Mouse (Mus musculus): ENCODE measurements around the gene Tmem266. TPM values are rescaled to one million over a fixed set of nuclear protein-coding genes. Genes with fewer than 3 reads are reported as not detected.

Gene Tmem266
- polyA plus RNA-seq, 1 experiment from 2014 or later = not detected

DNA sequence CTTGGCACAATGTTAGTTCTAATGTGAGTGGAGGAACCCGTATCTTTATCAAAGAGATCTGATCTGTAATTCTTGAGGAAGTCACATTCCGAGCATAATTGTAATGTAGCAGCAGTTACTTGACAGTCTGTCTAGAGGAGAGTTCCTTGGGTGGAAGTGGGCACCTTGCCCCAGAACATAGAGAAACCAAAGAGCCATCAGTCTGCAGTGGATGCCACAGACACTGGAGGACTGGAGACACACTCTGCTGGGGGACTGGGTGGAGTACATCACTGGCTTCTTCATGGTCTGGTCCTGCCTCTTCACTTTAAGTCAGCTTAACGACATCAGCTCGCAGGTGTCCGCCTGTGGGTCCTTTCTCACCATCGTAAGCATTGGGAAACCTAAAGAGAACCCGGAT is 17.5 kb downstream of the Tmem266 start:
- Histone ChIP-seq H3K9me3 (replicated peaks) (no peaks in the 10 kb centered on the region), H3K4me1 (no peaks in the 10 kb centered on the region), H3K27me3 (replicated peaks) (0 out of 2 replicates have a peak, but pooled peaks cover 4% of the 10 kb centered on the region), H3K4me2 (no peak overlapping the region), H3K9ac (no peak overlapping the region), H3K4me3 (no peak overlapping the region), H3K36me3 (no peaks in the 10 kb centered on the region), H3K27ac (no peak overlapping the region)
- no peak for ATAC-seq
- WGBS (ENCODE audit: insufficient replicate concordance) = 69% methylated on average over 7 of the region's 7 CpGs

DNA sequence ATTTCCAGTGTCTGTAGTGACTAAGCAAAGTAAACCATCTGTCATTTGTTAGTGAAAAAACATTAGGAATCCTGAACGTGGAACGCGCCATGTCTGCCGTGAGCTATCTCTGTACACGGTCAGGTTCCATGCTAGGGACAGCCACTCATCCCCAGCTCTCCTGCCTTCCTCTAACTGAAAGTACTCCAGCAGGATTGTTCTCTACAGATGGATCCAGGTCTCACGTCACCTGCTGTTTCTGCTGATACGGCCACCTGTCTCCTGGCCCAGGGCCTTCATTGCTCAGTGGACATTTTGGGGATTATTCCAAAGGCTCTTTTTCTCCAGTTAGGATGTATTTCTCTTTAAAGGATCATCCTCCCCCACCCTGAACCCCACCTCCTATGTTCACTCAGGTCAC is 18.6 kb downstream of the Tmem266 start:
- WGBS (ENCODE audit: insufficient replicate concordance) = 81% methylated on average over 7 of the region's 7 CpGs
- 0 out of 2 replicates have a peak, but pooled peaks cover 4% of the 10 kb centered on the region for H3K27me3 ChIP-seq (replicated peaks)

DNA sequence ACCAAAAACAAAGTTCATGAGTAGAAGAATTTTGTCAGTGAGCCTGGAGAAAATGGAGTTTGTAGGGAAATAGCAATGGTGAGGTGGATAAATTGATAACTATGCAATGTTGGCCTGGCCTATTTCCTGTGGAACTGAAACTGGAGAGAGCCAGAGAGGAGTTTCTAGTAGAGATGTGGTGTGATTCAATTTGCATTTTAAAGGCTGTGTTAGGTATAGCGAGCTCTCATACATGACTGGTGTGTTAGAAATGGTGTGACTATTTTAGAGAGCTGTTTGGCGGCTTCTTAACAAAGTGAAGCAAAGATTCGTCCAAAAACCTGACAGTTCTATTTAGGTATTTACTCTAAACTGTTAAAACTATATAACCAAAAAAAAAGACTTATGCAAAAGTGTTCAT is 22.0 kb downstream of the Tmem266 start:
- Histone ChIP-seq H3K27ac (no peak overlapping the region), H3K4me1 (no peaks in the 10 kb centered on the region), H3K36me3 (no peaks in the 10 kb centered on the region), H3K27me3 (replicated peaks) (no peaks in the 10 kb centered on the region), H3K9me3 (replicated peaks) (no peaks in the 10 kb centered on the region), H3K9ac (no peak overlapping the region), H3K4me3 (no peak overlapping the region), H3K4me2 (no peak overlapping the region)
- WGBS (ENCODE audit: insufficient replicate concordance) = 65% methylated on average over 3 of the region's 3 CpGs
- ATAC-seq = no peak

More for the DNA sequence above, 18.6 kb downstream of the Tmem266 start:
- Histone ChIP-seq H3K9me3 (replicated peaks) (no peaks in the 10 kb centered on the region), H3K4me1 (no peaks in the 10 kb centered on the region), H3K4me3 (no peak overlapping the region), H3K4me2 (no peak overlapping the region), H3K27ac (no peak overlapping the region), H3K9ac (no peak overlapping the region), H3K36me3 (no peaks in the 10 kb centered on the region)
- ATAC-seq = no peak

DNA sequence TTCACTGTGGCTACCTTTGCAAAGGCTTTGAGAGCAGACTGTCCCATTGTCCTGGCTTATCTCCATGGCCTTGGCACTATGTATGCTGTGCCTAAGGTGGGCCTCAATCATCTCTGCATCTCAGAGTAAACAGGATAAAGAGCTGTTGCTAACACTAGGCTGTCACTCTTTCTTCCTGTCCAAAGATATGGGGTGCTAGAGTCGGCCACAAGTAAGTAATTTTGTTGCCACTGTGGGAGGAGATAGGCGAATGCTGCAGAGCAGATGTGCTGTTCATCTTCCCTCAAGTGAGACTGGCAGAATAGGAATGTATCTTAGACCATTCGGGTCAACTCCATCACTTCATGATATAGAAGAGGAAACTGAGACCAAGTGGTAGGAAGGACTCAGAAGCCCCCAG is 28.0 kb downstream of the Tmem266 start:
- no peak for ATAC-seq
- WGBS (ENCODE audit: insufficient replicate concordance) = 49% methylated on average over 3 of the region's 3 CpGs
- Histone ChIP-seq H3K9me3 (replicated peaks) (no peaks in the 10 kb centered on the region), H3K27me3 (replicated peaks) (no peaks in the 10 kb centered on the region), H3K4me1 (no peaks in the 10 kb centered on the region), H3K27ac (no peak overlapping the region), H3K9ac (no peak overlapping the region), H3K36me3 (no peaks in the 10 kb centered on the region), H3K4me3 (no peak overlapping the region), H3K4me2 (no peak overlapping the region)

DNA sequence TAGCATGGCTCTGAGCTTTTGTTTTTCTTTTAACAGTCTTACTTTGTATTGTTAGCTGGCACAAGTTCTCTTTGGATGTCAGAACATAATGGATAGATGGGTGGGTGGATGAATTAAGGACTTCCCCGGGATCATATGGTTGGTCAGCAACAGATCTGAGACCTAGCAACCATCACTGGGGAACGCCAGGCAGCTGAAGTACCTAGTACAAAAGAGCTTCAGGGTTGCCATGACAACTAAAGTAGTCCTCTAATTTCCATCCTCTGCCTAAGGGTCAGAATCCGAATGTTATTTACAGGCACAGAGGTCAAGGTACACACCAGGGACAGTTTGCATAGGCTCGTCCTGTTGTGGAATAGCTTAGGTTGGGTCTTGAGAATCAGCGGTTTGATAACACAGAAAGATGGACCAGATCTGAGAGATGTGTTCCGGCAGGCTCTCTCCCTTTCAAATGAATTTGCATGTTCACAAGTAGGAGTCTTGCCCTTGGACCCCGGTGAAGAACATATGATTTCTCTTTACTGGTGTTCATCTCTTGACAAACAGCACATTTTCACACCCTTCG is 28.6 kb downstream of the Tmem266 start:
- no peak overlapping the region for H3K4me2 ChIP-seq
- H3K9me3 ChIP-seq (replicated peaks) = no peaks in the 10 kb centered on the region
- H3K27me3 ChIP-seq (replicated peaks) = no peaks in the 10 kb centered on the region
- H3K4me3 ChIP-seq = no peak overlapping the region
- no peak for ATAC-seq
- no peak overlapping the region for H3K9ac ChIP-seq
- H3K27ac ChIP-seq = no peak overlapping the region
- 55% methylated on average over 8 of the region's 8 CpGs for WGBS (ENCODE audit: insufficient replicate concordance)
- no peaks in the 10 kb centered on the region for H3K36me3 ChIP-seq
- no peaks in the 10 kb centered on the region for H3K4me1 ChIP-seq

DNA sequence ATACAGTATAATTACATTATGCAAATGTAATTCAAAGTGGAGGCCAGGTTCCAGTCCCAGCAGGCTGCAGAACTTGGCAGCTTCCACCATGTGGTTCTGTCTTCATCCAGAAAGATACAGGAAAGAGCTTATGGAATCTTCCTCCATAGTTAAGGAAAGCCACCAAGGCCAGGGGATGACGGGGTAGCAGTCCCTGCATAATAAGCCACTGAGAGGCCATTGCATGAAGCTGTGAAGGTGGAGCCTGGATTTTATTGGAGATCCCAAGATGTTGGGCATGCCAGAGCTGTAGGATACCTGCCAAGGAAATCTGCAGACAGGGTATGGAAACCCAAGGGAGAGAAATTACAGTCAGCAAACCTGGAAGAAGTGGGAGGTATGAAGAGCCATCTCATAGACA is 30.5 kb downstream of the Tmem266 start:
- H3K4me2 ChIP-seq = no peak overlapping the region
- WGBS (ENCODE audit: insufficient replicate concordance) = 44% methylated on average over 1 of the region's 1 CpGs
- H3K9ac ChIP-seq = no peak overlapping the region
- H3K27ac ChIP-seq = no peak overlapping the region
- no peaks in the 10 kb centered on the region for H3K9me3 ChIP-seq (replicated peaks)
- no peak for ATAC-seq
- no peaks in the 10 kb centered on the region for H3K36me3 ChIP-seq
- no peak overlapping the region for H3K4me3 ChIP-seq
- no peaks in the 10 kb centered on the region for H3K27me3 ChIP-seq (replicated peaks)
- no peaks in the 10 kb centered on the region for H3K4me1 ChIP-seq

DNA sequence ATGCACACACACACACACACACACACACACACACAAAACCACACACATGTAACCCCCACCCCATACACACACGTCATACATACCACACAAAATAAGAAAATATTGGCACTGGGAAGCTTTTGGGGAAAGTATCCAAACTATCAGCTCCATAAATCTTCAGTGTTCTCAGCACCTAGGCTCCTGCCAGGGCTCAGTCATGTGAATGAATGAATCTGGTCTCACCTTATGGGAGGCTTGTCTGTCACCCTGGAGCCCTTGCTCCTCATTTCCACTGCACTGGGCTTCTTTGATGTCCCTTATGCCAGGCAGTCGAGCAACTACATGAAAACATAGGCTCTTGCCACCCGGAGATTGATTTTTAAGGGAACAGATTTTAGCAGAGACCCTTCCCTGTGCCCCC is 33.7 kb downstream of the Tmem266 start:
- Histone ChIP-seq H3K36me3 (no peaks in the 10 kb centered on the region), H3K4me1 (no peaks in the 10 kb centered on the region), H3K27ac (no peak overlapping the region), H3K27me3 (replicated peaks) (no peaks in the 10 kb centered on the region), H3K9ac (no peak overlapping the region), H3K4me2 (no peak overlapping the region), H3K4me3 (no peak overlapping the region), H3K9me3 (replicated peaks) (no peaks in the 10 kb centered on the region)
- no peak for ATAC-seq
- 49% methylated on average over 3 of the region's 3 CpGs for WGBS (ENCODE audit: insufficient replicate concordance)

DNA sequence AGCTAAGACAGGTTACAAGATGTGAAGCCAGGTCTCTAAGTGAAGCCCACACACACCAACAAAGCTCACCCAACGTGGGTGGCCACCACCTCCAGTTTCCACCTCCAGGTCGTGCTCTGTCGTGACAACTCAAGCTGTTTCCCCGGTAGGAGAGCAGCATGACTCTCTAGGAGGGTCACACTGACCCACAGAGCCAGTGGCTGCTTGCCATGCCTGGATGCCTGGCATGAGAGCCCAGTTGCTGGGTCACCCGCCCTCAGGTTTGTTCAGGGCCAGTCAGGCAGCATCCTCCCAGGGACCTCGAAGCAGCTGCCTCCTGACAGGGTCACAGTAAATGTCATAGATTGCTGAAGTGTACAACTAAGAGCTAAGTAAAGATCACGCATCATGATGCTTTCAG is 34.1 kb downstream of the Tmem266 start:
- no peak for ATAC-seq
- Histone ChIP-seq H3K27ac (no peak overlapping the region), H3K4me3 (no peak overlapping the region), H3K4me2 (no peak overlapping the region), H3K36me3 (no peaks in the 10 kb centered on the region), H3K4me1 (no peaks in the 10 kb centered on the region), H3K27me3 (replicated peaks) (no peaks in the 10 kb centered on the region), H3K9me3 (replicated peaks) (no peaks in the 10 kb centered on the region), H3K9ac (no peak overlapping the region)
- WGBS (ENCODE audit: insufficient replicate concordance) = 55% methylated on average over 7 of the region's 7 CpGs

DNA sequence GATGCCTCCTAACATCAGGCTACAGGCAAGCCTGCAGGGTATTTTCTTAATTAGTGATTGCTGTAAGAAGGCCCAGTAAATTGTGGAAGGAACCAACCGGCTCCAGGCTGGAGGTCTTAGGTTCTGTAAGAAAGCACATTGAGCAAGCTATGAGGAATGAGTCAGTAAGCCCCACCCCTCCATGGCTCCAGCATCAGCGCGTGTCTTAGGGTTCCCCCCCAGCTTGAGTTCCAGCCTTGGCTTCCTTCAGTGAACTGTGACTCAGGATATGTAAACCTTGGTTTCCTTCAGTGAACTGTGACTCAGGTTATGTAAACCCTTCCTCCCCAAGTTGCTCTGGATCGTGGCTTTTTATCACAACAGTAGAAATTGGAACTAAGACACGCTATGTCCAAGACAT is 35.3 kb downstream of the Tmem266 start:
- Histone ChIP-seq H3K27ac (no peak overlapping the region), H3K4me3 (no peak overlapping the region), H3K4me1 (no peaks in the 10 kb centered on the region), H3K9me3 (replicated peaks) (no peaks in the 10 kb centered on the region), H3K27me3 (replicated peaks) (no peaks in the 10 kb centered on the region), H3K9ac (no peak overlapping the region), H3K4me2 (no peak overlapping the region), H3K36me3 (no peaks in the 10 kb centered on the region)
- no peak for ATAC-seq
- WGBS (ENCODE audit: insufficient replicate concordance) = 58% methylated on average over 5 of the region's 5 CpGs

DNA sequence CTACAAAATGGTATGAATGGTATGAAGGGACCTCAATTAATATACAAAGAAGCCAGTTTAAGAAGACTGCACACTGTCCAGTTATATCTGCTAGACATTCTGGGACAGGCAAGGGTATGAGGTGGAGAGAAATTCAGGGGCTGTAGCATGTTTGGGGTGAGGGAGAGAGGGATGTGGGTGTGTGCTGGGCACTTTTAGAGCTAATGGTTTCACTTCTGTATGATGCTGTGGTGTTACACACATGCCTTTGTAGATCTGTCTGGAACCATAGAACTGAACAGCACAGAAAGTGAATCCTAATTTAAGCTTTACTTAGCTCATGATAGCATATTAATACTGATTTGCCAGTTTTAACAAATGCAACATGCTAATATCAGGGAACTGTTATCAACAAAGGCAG is 37.0 kb downstream of the Tmem266 start:
- no peak overlapping the region for H3K4me2 ChIP-seq
- H3K9me3 ChIP-seq (replicated peaks) = no peaks in the 10 kb centered on the region
- H3K27me3 ChIP-seq (replicated peaks) = no peaks in the 10 kb centered on the region
- H3K4me1 ChIP-seq = no peaks in the 10 kb centered on the region
- H3K27ac ChIP-seq = no peak overlapping the region
- H3K36me3 ChIP-seq = no peaks in the 10 kb centered on the region
- H3K4me3 ChIP-seq = no peak overlapping the region
- no peak overlapping the region for H3K9ac ChIP-seq
- no peak for ATAC-seq

DNA sequence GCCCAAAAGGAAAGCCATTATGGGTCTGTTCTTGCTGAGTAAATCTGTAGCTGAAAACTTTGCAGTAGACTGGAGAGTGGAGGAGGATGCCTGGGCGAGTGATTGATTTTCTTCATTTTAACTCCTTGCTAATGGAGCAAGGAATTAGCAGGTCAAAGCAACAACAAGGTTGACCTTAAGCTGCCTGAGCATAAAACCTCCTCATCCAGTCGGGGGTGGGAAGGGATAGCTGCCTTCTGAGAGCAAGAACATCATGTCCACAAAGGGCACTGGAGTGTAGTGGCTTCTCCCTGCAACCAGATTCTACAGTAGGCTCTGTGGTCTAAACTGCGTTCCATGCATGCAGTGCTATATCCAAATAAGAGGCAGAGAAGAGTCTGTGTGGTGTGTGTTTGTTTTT is 41.3 kb downstream of the Tmem266 start:
- H3K36me3 ChIP-seq = no peaks in the 10 kb centered on the region
- no peaks in the 10 kb centered on the region for H3K9me3 ChIP-seq (replicated peaks)
- 41% methylated on average over 3 of the region's 3 CpGs for WGBS (ENCODE audit: insufficient replicate concordance)
- no peaks in the 10 kb centered on the region for H3K27me3 ChIP-seq (replicated peaks)
- H3K27ac ChIP-seq = no peak overlapping the region
- H3K4me2 ChIP-seq = no peak overlapping the region
- no peak for ATAC-seq
- H3K9ac ChIP-seq = no peak overlapping the region
- no peak overlapping the region for H3K4me3 ChIP-seq
- H3K4me1 ChIP-seq = no peaks in the 10 kb centered on the region

DNA sequence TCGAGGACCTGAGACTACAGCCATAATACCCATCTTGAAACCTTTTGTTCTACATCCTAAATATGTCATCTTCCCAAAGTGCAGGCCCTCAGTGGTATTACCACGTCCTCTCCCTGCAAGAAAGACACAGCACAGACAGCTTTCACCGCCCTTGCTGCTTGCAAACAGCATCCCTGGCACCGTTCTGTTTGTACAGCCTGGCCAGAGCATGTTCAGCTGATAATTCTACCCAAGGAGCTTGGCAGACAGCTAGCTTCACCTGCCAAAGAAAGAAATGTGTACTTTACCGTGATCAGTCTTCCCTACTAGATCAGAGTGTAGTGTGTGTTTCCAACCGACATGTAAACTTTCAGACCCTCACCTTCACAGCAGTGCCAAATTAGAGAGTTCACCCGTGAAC is 45.2 kb downstream of the Tmem266 start:
- no peak overlapping the region for H3K27ac ChIP-seq
- H3K27me3 ChIP-seq (replicated peaks) = no peaks in the 10 kb centered on the region
- no peak overlapping the region for H3K9ac ChIP-seq
- no peaks in the 10 kb centered on the region for H3K9me3 ChIP-seq (replicated peaks)
- H3K4me1 ChIP-seq = no peaks in the 10 kb centered on the region
- ATAC-seq = no peak
- H3K4me3 ChIP-seq = no peak overlapping the region
- 60% methylated on average over 7 of the region's 7 CpGs for WGBS (ENCODE audit: insufficient replicate concordance)
- H3K36me3 ChIP-seq = no peaks in the 10 kb centered on the region
- H3K4me2 ChIP-seq = no peak overlapping the region

DNA sequence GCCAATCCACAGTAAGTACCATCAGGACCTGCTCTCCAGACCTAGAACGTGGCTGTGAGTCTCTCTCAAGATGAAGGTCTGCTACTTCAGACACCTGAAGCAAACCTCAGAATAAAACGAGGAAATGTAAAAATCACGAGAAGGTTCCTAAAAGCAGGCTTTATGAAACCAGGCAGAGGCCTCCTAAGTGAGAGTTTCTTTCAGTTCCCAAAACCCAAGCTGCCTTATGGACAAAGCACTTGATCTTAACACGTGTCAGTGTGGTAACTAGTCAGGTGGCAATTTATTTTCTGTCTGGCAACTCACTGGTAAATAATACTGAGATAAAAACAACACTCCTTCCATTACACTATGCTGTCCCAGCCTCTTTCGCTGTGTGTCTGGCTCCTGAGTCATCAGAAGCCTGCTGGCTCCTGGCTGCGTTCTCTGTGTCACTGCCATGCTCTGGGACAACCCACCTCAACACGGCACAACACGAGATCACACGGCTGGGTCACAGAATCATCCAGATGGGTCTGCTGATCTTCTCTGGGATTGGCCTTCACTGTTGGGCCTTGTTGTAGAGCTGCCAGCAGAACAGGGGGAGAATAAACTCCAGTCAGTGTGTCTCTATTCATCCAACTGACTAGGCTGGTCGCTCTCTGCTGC is 51.0 kb downstream of the Tmem266 start:
- 62% methylated on average over 10 of the region's 10 CpGs for WGBS (ENCODE audit: insufficient replicate concordance)
- Histone ChIP-seq H3K4me1 (no peaks in the 10 kb centered on the region), H3K27ac (no peak overlapping the region), H3K36me3 (no peaks in the 10 kb centered on the region), H3K9ac (no peak overlapping the region), H3K9me3 (replicated peaks) (no peaks in the 10 kb centered on the region), H3K4me2 (no peak overlapping the region), H3K4me3 (no peak overlapping the region), H3K27me3 (replicated peaks) (no peaks in the 10 kb centered on the region)
- no peak for ATAC-seq
